Mouse (Mus musculus) hindbrain, postnatal 0 days (tissue): ENCODE data around the gene Ints11. TPM values are rescaled to one million over a fixed set of nuclear protein-coding genes. Genes with fewer than 3 reads are reported as not detected.
A peak's percentile ranks its signal among the peaks of the same experiment; 100 is the strongest.

Experiments used
- ATAC-seq: fragments of 200-750 bp; cut with Nextera tagmentation; 2 replicates; pipeline ENCODE4 v1.8.0; 2017; ENCODE audit warnings: mild to moderate bottlenecking, moderate TSS enrichment, moderate library complexity
- DNase-seq: peaks from one replicate; pipeline ENCODE4 v3.0.0-alpha.2; 2015; ENCODE audit warnings: low spot score
- H3K27ac ChIP-seq: fragments of 300-500 bp; sonication (generic); 2 replicates; pipeline ENCODE4 v1.5.1; 2014; ENCODE audit warnings: mild to moderate bottlenecking
- H3K27me3 ChIP-seq: fragments of 300-500 bp; sonication (generic); 2 replicates; pipeline ENCODE4 v1.6.1; 2014; ENCODE audit warnings: low read length, mixed read lengths; ENCODE audit not compliant: insufficient read depth
- H3K36me3 ChIP-seq: fragments of 300-500 bp; sonication (generic); 2 replicates; pipeline ENCODE4 v1.6.1; 2014; ENCODE audit warnings: low read length, mixed read lengths; ENCODE audit not compliant: insufficient read depth
- H3K4me1 ChIP-seq: fragments of 300-500 bp; sonication (generic); 2 replicates; pipeline ENCODE4 v1.6.1; 2014; ENCODE audit warnings: antibody characterized with exemption, low read length, mixed read lengths; ENCODE audit not compliant: insufficient read depth
- H3K4me2 ChIP-seq: fragments of 300-500 bp; sonication (generic); 2 replicates; pipeline ENCODE4 v1.6.1; 2014; ENCODE audit warnings: low read depth, mild to moderate bottlenecking, low read length, moderate library complexity, mixed read lengths
- H3K4me3 ChIP-seq: fragments of 300-500 bp; sonication (generic); 2 replicates; pipeline ENCODE4 v1.5.1; 2014; ENCODE audit warnings: low read length
- H3K9ac ChIP-seq: fragments of 300-500 bp; sonication (generic); replicated peaks from 2 replicates; pipeline ENCODE4 v1.6.1; 2014; ENCODE audit warnings: mild to moderate bottlenecking, low read length, moderate library complexity, mixed read lengths
- H3K9me3 ChIP-seq: fragments of 300-500 bp; sonication (generic); 2 replicates; pipeline ENCODE4 v1.6.1; 2016; ENCODE audit warnings: low read length, mixed read lengths
- CTCF ChIP-seq: IDR thresholded peaks from 2 replicates; pipeline ENCODE4 v1.5.1; 2016; ENCODE audit warnings: antibody characterized with exemption, control low read depth, low read depth
- WGBS: fragments of 180-500 bp; shearing (Covaris S2); extraction: QIAGEN DNeasy Blood & Tissue Kit; methylation state at CpG from one replicate; pipeline ENCODE4 v1.1.7; 2014; 5-methylcytosine and 5-hydroxymethylcytosine counted together
- polyA plus RNA-seq: library from polyadenylated mRNA; unstranded; fragments of >200 nt; fragmentation: Nextera tagmentation; extraction: Ambion mirVana; gene quantifications from 2 replicates; pipeline ENCODE4 v1.2.1, GENCODE M21; 2015
- total RNA-seq: library from RNA; depleted of rRNA; stranded (reverse); fragments of >200 nt; gene quantifications from 2 replicates; pipeline ENCODE4 v1.2.3, GENCODE M21; 2014; rRNA removed

Gene Ints11
- 51.3 and 52.1 TPM in 2 replicates for total RNA-seq
- polyA plus RNA-seq, result 49.9 and 52.4 TPM in 2 replicates

DNA sequence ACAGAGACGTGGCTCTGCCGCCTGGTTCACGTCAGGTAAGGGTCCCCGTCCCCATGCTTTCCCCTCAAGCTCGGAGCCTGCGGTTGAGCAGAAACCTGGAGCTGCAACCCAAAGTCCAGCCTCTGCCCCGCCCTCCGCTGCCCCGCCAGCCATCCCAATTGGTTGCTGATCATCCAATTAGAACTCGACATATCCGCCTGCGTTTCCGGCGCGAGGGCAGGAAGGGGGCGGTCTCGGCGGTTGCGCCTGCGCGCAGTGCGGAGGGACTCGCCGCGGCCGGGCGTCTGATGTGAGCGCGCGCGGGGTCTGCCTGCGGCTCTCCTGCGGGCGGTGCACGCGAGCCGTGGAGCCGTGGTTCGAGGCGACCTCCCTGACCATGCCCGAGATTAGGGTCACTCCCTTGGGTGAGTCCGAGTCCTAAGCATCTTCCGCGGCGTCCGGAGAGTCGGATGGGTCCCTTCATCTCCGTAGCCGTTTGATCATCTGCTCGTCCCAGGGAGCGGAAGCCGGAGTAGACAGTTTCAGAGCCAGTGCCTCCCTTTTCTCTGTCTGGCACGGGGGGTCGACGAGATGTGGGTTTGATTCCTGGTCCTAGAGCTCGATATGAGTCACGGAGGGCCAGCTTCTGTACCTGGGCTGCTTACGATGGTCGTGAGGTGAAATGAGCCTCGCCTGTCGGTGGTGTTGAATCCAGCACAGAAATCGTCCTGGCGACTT lies at the start of gene Ints11, which contains the start of gene Cptp:
TSS of gene Ints11 (plus strand) at position 230 of the 717 bp plus-strand sequence.
TSS of gene Cptp (minus strand) at position 124 of the 717 bp plus-strand sequence.
- peak; percentile 28 for TF ChIP-seq CTCF
- ATAC-seq (peak; percentile 96), DNase-seq (peak; percentile 97)
- Histone ChIP-seq H3K36me3 (peaks cover 24% of the 10 kb centered on the region), H3K4me1 (peaks cover 5% of the 10 kb centered on the region), H3K9ac (peak within 1 kb of the TSS; percentile 71), H3K4me3 (peak within 1 kb of the TSS; percentile 56), H3K9me3 (no peaks in the 10 kb centered on the region), H3K27me3 (no peaks in the 10 kb centered on the region), H3K27ac (peak within 1 kb of the TSS; percentile 76), H3K4me2 (peak within 1 kb of the TSS; percentile 77)
- under 1% methylated on average over 63 of the region's 63 CpGs for WGBS

DNA sequence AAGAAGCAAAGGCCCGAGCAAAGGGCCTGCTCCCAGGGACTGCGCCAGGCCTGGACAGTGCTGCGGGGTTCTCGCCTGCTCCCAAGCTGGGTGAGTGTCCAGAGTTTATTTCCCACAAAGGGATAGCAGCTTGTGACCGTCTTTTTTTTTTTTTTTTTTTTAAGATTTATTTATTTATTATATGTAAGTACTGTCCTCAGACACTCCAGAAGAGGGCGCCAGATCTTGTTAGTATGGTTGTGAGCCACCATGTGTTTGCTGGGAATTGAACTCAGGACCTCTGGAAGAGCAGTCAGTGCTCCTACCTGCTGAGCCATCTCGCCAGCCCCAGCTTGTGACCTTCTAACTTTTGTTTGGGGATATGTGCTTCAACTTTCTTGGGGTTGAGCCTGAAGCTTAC lies 48.3 kb upstream of the Ints11 start:
- peak; percentile 34 for DNase-seq
- Histone ChIP-seq H3K27ac (no peak overlapping the region), H3K36me3 (peaks cover 75% of the 10 kb centered on the region), H3K4me3 (no peak overlapping the region), H3K4me2 (no peak overlapping the region), H3K4me1 (no peaks in the 10 kb centered on the region), H3K27me3 (no peaks in the 10 kb centered on the region), H3K9ac (no peak overlapping the region), H3K9me3 (no peaks in the 10 kb centered on the region)
- peak; percentile 43 for TF ChIP-seq CTCF
- 75% methylated on average over 7 of the region's 7 CpGs for WGBS
- no peak for ATAC-seq

DNA sequence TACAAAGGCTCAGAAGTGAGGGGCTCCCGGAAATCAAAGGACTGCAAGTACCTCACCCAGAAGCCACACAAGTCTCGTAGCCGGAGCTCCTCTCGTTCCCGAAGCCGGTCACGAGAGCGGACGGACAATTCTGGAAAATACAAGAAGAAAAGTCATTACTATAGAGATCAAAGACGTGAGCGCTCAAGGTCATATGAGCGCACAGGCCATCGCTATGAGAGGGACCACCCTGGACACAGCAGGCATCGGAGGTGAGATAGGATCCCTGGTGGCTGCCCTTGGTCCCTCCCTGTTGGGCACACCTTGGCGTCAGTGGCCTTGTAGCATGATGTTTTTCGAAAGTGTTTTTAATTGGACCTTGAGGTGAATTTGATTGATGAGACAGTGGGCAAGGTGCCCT lies 45.9 kb upstream of the Ints11 start:
- H3K4me2 ChIP-seq, result no peak overlapping the region
- H3K4me3 ChIP-seq, result no peak overlapping the region
- 96% methylated on average over 16 of the region's 16 CpGs for WGBS
- H3K36me3 ChIP-seq, result peaks cover 65% of the 10 kb centered on the region
- no peak for TF ChIP-seq CTCF
- no peaks in the 10 kb centered on the region for H3K4me1 ChIP-seq
- H3K27me3 ChIP-seq, result no peaks in the 10 kb centered on the region
- no peak overlapping the region for H3K9ac ChIP-seq
- ATAC-seq, result no peak
- no peak overlapping the region for H3K27ac ChIP-seq
- DNase-seq, result no peak
- H3K9me3 ChIP-seq, result no peaks in the 10 kb centered on the region

DNA sequence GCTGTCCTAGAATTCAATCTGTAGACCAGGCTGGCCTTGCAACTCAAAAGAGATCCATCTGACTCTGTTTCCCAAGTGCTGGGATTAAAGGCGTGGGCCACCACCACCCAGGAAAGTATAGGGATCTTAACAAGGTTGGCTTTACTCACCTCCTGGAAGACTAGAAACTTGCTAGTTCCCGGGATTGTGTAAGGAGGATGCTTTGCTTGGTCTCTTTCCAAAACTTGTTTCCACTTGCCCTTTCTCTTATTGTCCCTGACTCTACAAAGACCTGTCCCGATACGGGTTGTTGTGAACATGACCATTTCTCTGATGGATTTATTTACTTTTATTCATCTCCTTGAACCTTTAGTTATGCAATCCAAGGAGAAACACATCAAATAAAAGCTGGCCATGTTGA lies 39.5 kb upstream of the Ints11 start:
- no peaks in the 10 kb centered on the region for H3K9me3 ChIP-seq

DNA sequence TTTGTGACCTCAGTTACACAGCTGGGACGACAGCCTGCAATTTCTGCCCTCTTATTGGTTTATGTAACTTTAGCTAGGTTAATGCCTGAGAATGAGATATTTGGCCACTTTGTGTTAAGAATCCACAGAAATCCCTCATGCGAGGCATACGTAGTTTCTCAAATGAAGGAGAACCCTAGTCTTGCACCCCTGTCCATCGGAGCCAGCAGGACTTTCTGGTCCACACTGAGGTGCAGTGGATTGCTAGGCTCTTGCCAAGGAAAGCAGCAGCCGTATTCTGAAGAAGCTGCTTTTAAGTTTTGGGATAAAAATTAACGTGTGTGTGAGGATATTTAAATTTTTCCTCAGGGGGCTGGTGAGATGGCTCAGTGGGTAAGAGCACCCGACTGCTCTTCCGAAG lies 38.8 kb upstream of the Ints11 start:
- DNase-seq (no peak), ATAC-seq (no peak)
- Histone ChIP-seq H3K4me2 (peak overlapping the region; percentile 93; the same call in 1 of the 2 replicates), H3K4me3 (peak overlapping the region; percentile 67), H3K4me1 (peaks cover 7% of the 10 kb centered on the region), H3K27me3 (no peaks in the 10 kb centered on the region), H3K27ac (no peak overlapping the region), H3K36me3 (peaks cover 11% of the 10 kb centered on the region; the same call in 1 of the 2 replicates), H3K9me3 (no peaks in the 10 kb centered on the region), H3K9ac (no peak overlapping the region)
- WGBS, result 52% methylated on average over 8 of the region's 8 CpGs
- no peak for TF ChIP-seq CTCF

More for the DNA sequence above, 39.5 kb upstream of the Ints11 start:
- no peak for DNase-seq
- Histone ChIP-seq H3K4me3 (no peak overlapping the region), H3K36me3 (peaks cover 15% of the 10 kb centered on the region; the same call in 1 of the 2 replicates), H3K9ac (no peak overlapping the region), H3K27ac (no peak overlapping the region), H3K4me2 (no peak overlapping the region), H3K4me1 (peaks cover 7% of the 10 kb centered on the region), H3K27me3 (no peaks in the 10 kb centered on the region)
- no peak for ATAC-seq
- WGBS, result 95% methylated on average over 4 of the region's 4 CpGs
- no peak for TF ChIP-seq CTCF

DNA sequence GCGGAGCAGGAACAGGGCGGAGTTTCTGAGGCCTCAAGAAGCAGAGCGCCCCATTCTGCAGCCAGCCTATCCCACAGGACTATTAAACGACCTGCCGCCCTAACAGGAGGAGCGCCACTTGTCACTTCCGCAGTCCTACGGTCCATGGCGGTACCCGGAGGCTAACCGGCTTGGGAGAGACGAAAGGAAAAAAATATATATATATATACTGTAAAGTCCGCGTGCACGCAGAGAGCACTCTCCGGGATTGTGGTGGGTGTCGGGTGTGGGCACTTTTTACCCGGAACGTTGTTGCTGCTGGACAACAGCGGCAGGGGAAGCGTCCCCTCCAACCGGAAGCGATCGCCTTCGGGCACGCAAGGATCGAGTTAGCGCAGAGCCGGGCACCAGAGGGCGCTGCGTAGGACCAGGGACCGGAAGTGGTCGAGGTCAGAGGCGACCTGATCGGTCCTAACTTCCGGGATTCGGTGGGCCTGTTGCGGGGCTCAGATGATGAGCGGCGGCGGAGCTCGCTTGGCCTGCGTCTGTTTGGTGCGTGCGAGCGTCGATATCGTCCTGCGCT lies 38.1 kb upstream of the Ints11 start, which contains the start of gene Aurkaip1:
TSS of gene Aurkaip1 (plus strand) at position 68 of the 562 bp plus-strand sequence.
- peak within 1 kb of the TSS; percentile 93 for H3K4me2 ChIP-seq
- peak; percentile 97 for ATAC-seq

More for the DNA sequence above, 38.1 kb upstream of the Ints11 start, which contains the start of gene Aurkaip1:
- Histone ChIP-seq H3K9me3 (no peaks in the 10 kb centered on the region), H3K4me3 (peak within 1 kb of the TSS; percentile 67), H3K27me3 (no peaks in the 10 kb centered on the region), H3K36me3 (peaks cover 11% of the 10 kb centered on the region; the same call in 1 of the 2 replicates), H3K9ac (peak within 1 kb of the TSS; percentile 79), H3K4me1 (peaks cover 7% of the 10 kb centered on the region), H3K27ac (peak within 1 kb of the TSS; percentile 75)
- peak; percentile 93 for TF ChIP-seq CTCF
- DNase-seq, result peak; percentile 98
- WGBS, result under 1% methylated on average over 49 of the region's 49 CpGs
